Mouse (Mus musculus): ENCODE measurements around the gene Efhc1.

Gene Efhc1

GRCm38 (mm10) chr1:21007941-21008701 lies 56.7 kb downstream of the Efhc1 start:
- no peak for DNase-seq (ENCODE audit: low spot score in 2 of 2)

- DNase-seq (ENCODE audit: low spot score in 2 of 2), result no peak
These were observed 57.5 kb downstream of the Efhc1 start for GRCm38 (mm10) chr1:21008891-21009290.

GRCm38 (mm10) chr1:21010282-21010800 lies 58.9 kb downstream of the Efhc1 start:
- DNase-seq (ENCODE audit: low spot score in 2 of 2), result no peak

GRCm38 (mm10) chr1:21014463-21014862 lies 63.0 kb downstream of the Efhc1 start:
- DNase-seq (ENCODE audit: low spot score in 2 of 2), result no peak

GRCm38 (mm10) chr1:21023101-21023500 lies 71.7 kb downstream of the Efhc1 start:
- no peak for DNase-seq (ENCODE audit: low spot score in 2 of 2)

GRCm38 (mm10) chr1:21025203-21025602 lies 73.8 kb downstream of the Efhc1 start:
- no peak for DNase-seq (ENCODE audit: low spot score in 2 of 2)

- DNase-seq (ENCODE audit: low spot score in 2 of 2), result no peak
These were observed 75.1 kb downstream of the Efhc1 start for GRCm38 (mm10) chr1:21026534-21026933.

- no peak for DNase-seq (ENCODE audit: low spot score in 2 of 2)
These were observed 77.6 kb downstream of the Efhc1 start for GRCm38 (mm10) chr1:21029000-21029399.

- DNase-seq (ENCODE audit: low spot score in 2 of 2), result no peak
These were observed 80.2 kb downstream of the Efhc1 start for GRCm38 (mm10) chr1:21031650-21032049.

GRCm38 (mm10) chr1:21033065-21033791 lies 81.8 kb downstream of the Efhc1 start:
- no peak for DNase-seq (ENCODE audit: low spot score in 2 of 2)

GRCm38 (mm10) chr1:21033792-21034119 lies 82.3 kb downstream of the Efhc1 start:
- no peak for DNase-seq (ENCODE audit: low spot score in 2 of 2)

GRCm38 (mm10) chr1:21035878-21036277 lies 84.5 kb downstream of the Efhc1 start:
- DNase-seq (ENCODE audit: low spot score in 2 of 2), result no peak

GRCm38 (mm10) chr1:21037881-21038601 lies 86.6 kb downstream of the Efhc1 start:
- no peak for DNase-seq (ENCODE audit: low spot score in 2 of 2)

GRCm38 (mm10) chr1:21039564-21039963 lies 88.1 kb downstream of the Efhc1 start:
- no peak for DNase-seq (ENCODE audit: low spot score in 2 of 2)

- no peak for DNase-seq (ENCODE audit: low spot score in 2 of 2)
These were observed 88.7 kb downstream of the Efhc1 start for GRCm38 (mm10) chr1:21040173-21040572.
